Mouse (Mus musculus) CD4-positive naive resting alpha-beta T cell, adult 57 days (primary cell): ENCODE data around the gene Ahrr. TPM values are rescaled to one million over a fixed set of nuclear protein-coding genes. Genes with fewer than 3 reads are reported as not detected.

Source experiments
- total RNA-seq: library from RNA; stranded (reverse); gene quantifications from one replicate; pipeline ENCODE4 v1.2.4, GENCODE M21; 2023

The Ahrr gene
- 0.62 TPM for total RNA-seq

DNA sequence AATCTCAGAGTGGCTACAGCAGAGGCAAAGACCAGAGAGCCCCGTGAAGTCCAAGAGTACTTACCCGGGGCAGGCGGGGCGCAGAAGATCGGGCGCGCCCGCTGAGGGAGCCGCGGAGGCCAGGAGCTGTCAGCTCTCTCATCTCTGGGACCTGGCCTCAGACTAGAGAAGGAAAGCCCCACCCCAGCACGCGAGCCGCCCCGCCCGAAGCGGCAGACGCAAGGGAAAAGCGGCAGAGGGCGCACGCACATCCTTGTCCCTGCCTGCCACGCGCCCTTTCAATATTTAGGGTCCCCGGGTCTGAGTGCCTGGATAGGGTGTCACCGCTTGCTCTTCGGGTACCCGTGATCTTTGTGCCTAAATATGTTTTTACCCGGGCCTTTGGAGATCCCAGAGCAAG, at the start of gene Ahrr:
Gene Ahrr (minus strand): TSS at position 165 of the 400 bp plus-strand sequence.

DNA sequence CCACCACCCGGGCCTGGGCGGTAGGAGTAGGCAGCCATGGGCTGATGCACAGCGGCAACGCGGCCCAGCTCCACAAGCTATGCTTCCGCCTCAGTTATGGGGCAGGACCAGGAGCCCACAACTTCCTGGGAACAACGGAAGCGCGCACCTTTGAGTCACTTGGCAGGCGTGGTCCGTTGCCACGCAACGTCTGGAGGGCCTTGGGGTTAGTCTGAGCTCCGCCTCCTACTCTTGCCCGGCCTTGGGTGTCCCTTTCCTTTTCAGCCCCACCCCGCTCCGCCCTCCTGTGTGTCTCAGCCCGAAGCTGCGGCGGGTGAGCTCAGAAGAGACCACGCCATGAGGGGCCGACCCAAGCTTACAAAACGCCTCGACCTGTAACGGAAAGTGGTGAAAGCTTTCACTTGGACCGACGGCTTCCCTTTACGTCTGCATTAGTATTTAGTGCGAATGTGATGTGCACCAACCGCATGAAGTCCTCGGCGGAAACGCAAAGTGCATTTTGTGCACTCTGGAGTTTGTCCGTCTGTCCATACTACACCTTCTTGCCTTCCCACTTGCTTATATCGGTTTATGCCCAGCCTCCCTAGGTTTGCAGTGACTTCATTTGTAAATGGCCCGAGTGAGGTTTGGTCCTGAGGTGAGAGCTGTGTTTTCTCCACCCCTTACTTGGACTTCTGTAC, 25.2 kb upstream of the Ahrr start, which contains the start of gene Pdcd6:
Gene Pdcd6 (minus strand): TSS at position 411 of the 680 bp plus-strand sequence.

GRCm38 (mm10) chr13:74208317-74208985, 83.7 kb downstream of the Ahrr start, which contains the start of gene Exoc3:
Gene Exoc3, minus strand, starts transcription at chr13:74208732.

Other genes starting within 250 kb of the Ahrr start
- gene Cep72, start 230.0 kb downstream of the Ahrr start, total RNA-seq: 8.5 TPM
- not detected for gene Slc9a3, start 170.9 kb downstream of the Ahrr start, total RNA-seq
- gene Exoc3, start 83.6 kb downstream of the Ahrr start, total RNA-seq: 60.5 TPM
- gene Pdcd6, start 25.2 kb upstream of the Ahrr start, total RNA-seq: 116 TPM
- 140 TPM for gene Sdha, start 57.9 kb upstream of the Ahrr start, total RNA-seq
- gene Ccdc127, start 58.0 kb upstream of the Ahrr start, total RNA-seq: 28.4 TPM
- not detected for gene Lrrc14b, start 71.7 kb upstream of the Ahrr start, total RNA-seq
- 0.80 TPM for gene Zfp72, start 98.5 kb upstream of the Ahrr start, total RNA-seq
- 438 TPM for gene Ftl1-ps1, start 107.4 kb upstream of the Ahrr start, total RNA-seq
- gene Zfp825, start 201.7 kb upstream of the Ahrr start, total RNA-seq: 5.4 TPM